In genomic region chr11:90220750-90221149, GRCm38 (mm10) we compare ENCODE assay signal across 15 mouse cellular contexts.
"Had no signal": no experiment of that assay in that cellular context is flagged by ENCODE, and none has a peak within 500 bp of the region (broad histone marks: within the 10 kb centered on the region; RNA-seq: fewer than 3 reads in every experiment).

No protein-coding gene starts in this region.

- H3K27ac ChIP-seq: limb, embryonic 12.5 days; liver, embryonic 13.5 days; lung, embryonic 15.5 days; neural tube, embryonic 13.5 days had no signal

- H3K4me3 ChIP-seq: limb, embryonic 12.5 days; liver, embryonic 13.5 days; lung, embryonic 15.5 days; neural tube, embryonic 13.5 days had no signal

- DNase-seq: kidney, postnatal 10 days; liver; liver, embryonic 13.5 days; liver, postnatal 0 days; lung, postnatal 14 days; midbrain, embryonic 14.5 days; retina, postnatal 1 day; right cerebral cortex, postnatal 4 days; spleen, adult 18-20 months; thymus, adult 18-20 months; thymus, postnatal 25 days had no signal

- ATAC-seq: intestine, embryonic 16.5 days; liver, postnatal 0 days had no signal

- H3K4me1 ChIP-seq: lung, embryonic 15.5 days; neural tube, embryonic 13.5 days had no signal

- H3K36me3 ChIP-seq: limb, embryonic 12.5 days; liver, embryonic 13.5 days; lung, embryonic 15.5 days; neural tube, embryonic 13.5 days had no signal

- H3K27me3 ChIP-seq: limb, embryonic 12.5 days; liver, embryonic 13.5 days; lung, embryonic 15.5 days; neural tube, embryonic 13.5 days had no signal

- H3K9me3 ChIP-seq: limb, embryonic 12.5 days; liver, embryonic 13.5 days; lung, embryonic 15.5 days; neural tube, embryonic 13.5 days had no signal

- H3K9ac ChIP-seq: limb, embryonic 12.5 days; liver, embryonic 13.5 days; liver, postnatal 0 days; lung, embryonic 15.5 days; neural tube, embryonic 13.5 days had no signal

- H3K4me2 ChIP-seq: limb, embryonic 12.5 days; liver, embryonic 13.5 days; lung, embryonic 15.5 days; neural tube, embryonic 13.5 days had no signal
